Mouse (Mus musculus): Measurements from ENCODE around the gene Dpysl5. TPM values are rescaled to one million over a fixed set of nuclear protein-coding genes. Genes with fewer than 3 reads are reported as not detected.

The Dpysl5 gene
- polyA plus RNA-seq, 1 experiment: 73.0 TPM

DNA sequence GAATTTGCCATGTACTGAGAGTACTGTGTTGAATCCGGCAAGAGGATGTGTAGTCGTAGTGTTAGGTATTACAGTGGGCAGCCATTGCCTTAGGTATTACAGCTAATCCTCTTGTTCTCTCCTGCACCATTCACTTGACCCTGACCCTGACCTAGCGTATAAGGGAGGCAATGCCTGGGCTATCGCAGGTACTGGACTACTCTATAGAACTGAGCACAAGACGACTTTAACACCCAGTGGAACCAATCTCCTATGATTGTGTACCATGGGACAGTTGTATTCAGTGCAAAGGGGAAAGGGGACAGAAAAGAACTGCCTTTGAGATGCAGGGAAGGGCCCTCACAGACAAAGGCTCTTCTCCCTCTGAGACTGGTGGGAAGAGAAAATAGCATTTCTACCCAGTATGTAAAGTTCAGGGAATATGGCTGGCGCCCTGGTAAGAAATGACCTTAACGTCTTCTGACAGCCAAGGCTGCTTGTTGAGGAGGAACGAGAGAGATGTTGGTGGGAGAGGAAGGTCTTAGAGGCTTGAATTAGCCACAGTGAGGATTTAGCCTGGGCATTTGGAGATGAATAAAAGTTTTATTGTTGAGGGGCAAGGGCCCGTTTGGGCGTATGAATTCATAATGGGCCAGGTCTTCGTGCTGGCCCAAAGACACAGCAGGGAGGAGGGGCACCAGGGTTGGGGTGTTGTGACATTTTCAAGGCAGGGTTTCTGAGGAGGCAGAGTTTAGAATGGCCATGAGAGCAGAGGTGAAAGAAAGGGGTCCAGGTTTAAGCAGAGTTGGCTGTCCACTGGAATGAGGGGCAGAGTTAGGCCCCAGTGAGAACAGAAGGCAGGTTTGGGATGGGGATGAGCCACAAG is 113.0 kb downstream of the Dpysl5 start:
- Histone ChIP-seq H3K4me1 (ENCODE audit: control insufficient read depth, insufficient read depth, low read length) (peaks cover 17% of the 10 kb centered on the region), H3K27ac (ENCODE audit: control insufficient read depth, insufficient read depth, low read depth, low read length) (no peak overlapping the region), H3K27me3 (ENCODE audit: control insufficient read depth, insufficient read depth, low read length) (no peaks in the 10 kb centered on the region), H3K36me3 (ENCODE audit: control insufficient read depth, insufficient read depth, low read length) (no peaks in the 10 kb centered on the region), H3K4me3 (ENCODE audit: control insufficient read depth, low read depth, low read length) (no peak overlapping the region)
- TF ChIP-seq CTCF (IDR thresholded peaks at IDR 0.05; ENCODE audit: control insufficient read depth, insufficient read depth, insufficient replicate concordance, low read depth, low read length) (no peak), POLR2A (IDR thresholded peaks at IDR 0.05; ENCODE audit: control insufficient read depth, low read depth, low read length) (no peak)

DNA sequence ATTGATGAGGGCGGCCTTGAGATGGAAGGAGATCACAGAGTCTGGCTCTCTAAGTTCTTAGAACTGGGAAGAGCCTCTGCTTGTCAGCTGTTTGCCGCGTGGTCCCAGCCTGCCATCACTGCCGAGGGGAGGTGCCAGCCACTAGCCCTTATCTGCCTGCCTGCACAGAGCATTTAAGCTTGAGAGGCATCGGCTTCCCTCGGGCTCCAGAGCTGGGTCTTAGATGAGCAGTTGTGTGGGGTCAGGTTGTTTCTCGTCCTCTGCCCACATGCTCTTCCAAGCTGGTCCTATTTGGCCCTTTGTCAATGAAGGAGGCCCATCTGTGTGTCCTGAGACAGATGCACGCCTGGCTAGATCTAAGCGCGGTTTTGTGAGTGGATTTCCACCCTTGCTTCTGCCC is 113.8 kb downstream of the Dpysl5 start:
- H3K36me3 ChIP-seq (ENCODE audit: control insufficient read depth, insufficient read depth, low read length): no peaks in the 10 kb centered on the region
- TF ChIP-seq CTCF (IDR thresholded peaks at IDR 0.05; ENCODE audit: control insufficient read depth, insufficient read depth, insufficient replicate concordance, low read depth, low read length) (no peak), POLR2A (IDR thresholded peaks at IDR 0.05; ENCODE audit: control insufficient read depth, low read depth, low read length) (no peak)
- no peak overlapping the region for H3K27ac ChIP-seq (ENCODE audit: control insufficient read depth, insufficient read depth, low read depth, low read length)
- peaks cover 17% of the 10 kb centered on the region for H3K4me1 ChIP-seq (ENCODE audit: control insufficient read depth, insufficient read depth, low read length)
- no peaks in the 10 kb centered on the region for H3K27me3 ChIP-seq (ENCODE audit: control insufficient read depth, insufficient read depth, low read length)
- no peak overlapping the region for H3K4me3 ChIP-seq (ENCODE audit: control insufficient read depth, low read depth, low read length)

DNA sequence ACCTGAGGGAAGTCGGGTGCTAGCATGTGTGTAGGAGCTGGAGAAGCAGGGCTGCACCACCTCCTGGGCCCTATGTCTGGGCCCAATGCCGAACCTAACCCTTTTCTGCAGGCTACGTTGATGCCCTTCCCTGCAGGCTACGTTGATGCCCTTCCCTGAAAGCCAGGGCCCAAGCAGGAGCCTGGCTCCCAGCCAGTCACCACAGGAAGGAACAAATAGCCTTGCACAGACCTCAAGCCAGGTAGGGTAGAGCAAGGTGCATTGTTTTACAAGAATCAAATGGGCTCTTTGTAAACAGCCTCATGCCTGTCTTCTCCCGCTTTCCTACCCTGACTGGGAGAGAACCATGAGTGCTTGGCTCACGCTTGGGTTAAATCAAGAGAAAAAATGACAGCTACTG is 114.5 kb downstream of the Dpysl5 start:
- no peaks in the 10 kb centered on the region for H3K27me3 ChIP-seq (ENCODE audit: control insufficient read depth, insufficient read depth, low read length)
- no peaks in the 10 kb centered on the region for H3K36me3 ChIP-seq (ENCODE audit: control insufficient read depth, insufficient read depth, low read length)
- TF ChIP-seq CTCF (IDR thresholded peaks at IDR 0.05; ENCODE audit: control insufficient read depth, insufficient read depth, insufficient replicate concordance, low read depth, low read length) (no peak), POLR2A (IDR thresholded peaks at IDR 0.05; ENCODE audit: control insufficient read depth, low read depth, low read length) (no peak)
- peaks cover 17% of the 10 kb centered on the region for H3K4me1 ChIP-seq (ENCODE audit: control insufficient read depth, insufficient read depth, low read length)
- H3K27ac ChIP-seq (ENCODE audit: control insufficient read depth, insufficient read depth, low read depth, low read length): no peak overlapping the region
- H3K4me3 ChIP-seq (ENCODE audit: control insufficient read depth, low read depth, low read length): no peak overlapping the region; the same call in 1 of the 2 replicates

DNA sequence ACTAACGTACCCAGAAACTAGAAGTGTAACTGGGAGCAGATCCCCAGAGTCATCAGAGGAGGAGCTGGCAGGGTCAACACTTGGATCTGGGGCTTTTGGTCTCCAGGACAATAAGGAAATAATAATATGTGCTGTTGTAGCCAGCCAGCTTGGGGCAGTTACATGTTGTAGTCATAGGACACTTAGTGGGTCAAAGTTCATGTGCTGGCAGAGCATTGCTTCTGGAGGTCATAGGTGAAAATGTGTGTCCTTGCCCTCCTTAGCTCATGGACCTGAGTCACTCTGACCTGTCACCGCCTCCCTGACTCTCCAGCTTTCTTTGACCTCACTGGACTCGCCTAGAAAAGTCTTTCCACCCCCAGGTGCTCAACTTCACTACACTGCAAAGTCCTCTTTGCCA is 122.1 kb downstream of the Dpysl5 start:
- H3K27ac ChIP-seq (ENCODE audit: control insufficient read depth, insufficient read depth, low read depth, low read length): no peak overlapping the region
- H3K36me3 ChIP-seq (ENCODE audit: control insufficient read depth, insufficient read depth, low read length): no peaks in the 10 kb centered on the region
- TF ChIP-seq CTCF (IDR thresholded peaks at IDR 0.05; ENCODE audit: control insufficient read depth, insufficient read depth, insufficient replicate concordance, low read depth, low read length) (no peak), POLR2A (IDR thresholded peaks at IDR 0.05; ENCODE audit: control insufficient read depth, low read depth, low read length) (no peak)
- H3K27me3 ChIP-seq (ENCODE audit: control insufficient read depth, insufficient read depth, low read length): no peaks in the 10 kb centered on the region
- no peaks in the 10 kb centered on the region for H3K4me1 ChIP-seq (ENCODE audit: control insufficient read depth, insufficient read depth, low read length)
- no peak overlapping the region for H3K4me3 ChIP-seq (ENCODE audit: control insufficient read depth, low read depth, low read length)

DNA sequence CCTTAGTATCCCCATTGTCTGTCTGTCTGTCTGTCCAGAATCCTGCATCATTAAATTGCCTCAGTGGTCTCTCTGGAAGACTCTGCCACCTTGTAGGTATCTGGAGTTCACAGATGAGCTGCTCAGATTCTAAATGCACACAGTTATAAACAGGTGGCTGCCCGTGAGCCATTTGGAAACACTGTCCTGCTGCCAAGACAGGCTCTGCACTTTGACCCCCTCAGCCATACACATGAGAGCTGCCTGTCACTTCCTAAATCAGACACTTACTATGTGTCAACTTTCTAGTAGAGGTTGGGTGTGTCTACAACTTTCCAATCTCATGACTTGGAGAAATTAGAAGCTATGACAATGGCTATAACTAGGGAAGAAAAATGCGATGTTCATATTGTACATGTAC is 128.4 kb downstream of the Dpysl5 start:
- H3K27me3 ChIP-seq (ENCODE audit: control insufficient read depth, insufficient read depth, low read length): no peaks in the 10 kb centered on the region
- H3K36me3 ChIP-seq (ENCODE audit: control insufficient read depth, insufficient read depth, low read length): no peaks in the 10 kb centered on the region
- H3K4me3 ChIP-seq (ENCODE audit: control insufficient read depth, low read depth, low read length): no peak overlapping the region
- H3K27ac ChIP-seq (ENCODE audit: control insufficient read depth, insufficient read depth, low read depth, low read length): no peak overlapping the region
- TF ChIP-seq POLR2A (IDR thresholded peaks at IDR 0.05; ENCODE audit: control insufficient read depth, low read depth, low read length): no peak
- H3K4me1 ChIP-seq (ENCODE audit: control insufficient read depth, insufficient read depth, low read length): no peaks in the 10 kb centered on the region

DNA sequence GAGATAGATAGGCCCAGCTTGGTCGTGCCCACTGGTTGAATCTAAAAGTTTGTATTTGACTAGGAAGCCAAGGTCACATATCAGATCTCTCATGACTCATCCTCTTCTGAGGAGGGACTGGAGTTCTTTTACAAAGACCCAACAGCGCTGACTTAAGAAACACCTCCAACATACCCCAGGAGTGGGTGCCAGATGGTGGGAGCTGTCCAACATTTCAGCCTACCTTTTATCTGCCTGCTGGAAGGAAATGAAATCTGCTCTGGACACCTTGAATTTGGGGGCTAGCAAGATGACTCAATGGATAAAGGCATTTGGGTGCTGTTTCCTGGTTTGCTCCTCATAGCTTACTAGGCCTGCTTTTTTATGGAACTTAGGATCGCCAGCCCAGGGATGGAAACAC is 130.5 kb downstream of the Dpysl5 start:
- H3K36me3 ChIP-seq (ENCODE audit: control insufficient read depth, insufficient read depth, low read length): no peaks in the 10 kb centered on the region
- no peak overlapping the region for H3K4me3 ChIP-seq (ENCODE audit: control insufficient read depth, low read depth, low read length)
- H3K27me3 ChIP-seq (ENCODE audit: control insufficient read depth, insufficient read depth, low read length): no peaks in the 10 kb centered on the region
- H3K4me1 ChIP-seq (ENCODE audit: control insufficient read depth, insufficient read depth, low read length): no peaks in the 10 kb centered on the region
- H3K27ac ChIP-seq (ENCODE audit: control insufficient read depth, insufficient read depth, low read depth, low read length): no peak overlapping the region
- no peak for TF ChIP-seq CTCF (IDR thresholded peaks at IDR 0.05; ENCODE audit: control insufficient read depth, insufficient read depth, insufficient replicate concordance, low read depth, low read length)

Other genes starting within 250 kb of the Dpysl5 start
- 0.23 and 0.60 TPM in 2 replicates for gene Otof, start 249.6 kb upstream of the Dpysl5 start, polyA plus RNA-seq (2012; rRNA removed)
- 458 and 474 TPM in 2 replicates for gene 1700001C02Rik, start 245.5 kb upstream of the Dpysl5 start, polyA plus RNA-seq (2012; rRNA removed)
- 95.4 and 97.7 TPM in 2 replicates for gene Cib4, start 165.7 kb upstream of the Dpysl5 start, polyA plus RNA-seq (2012; rRNA removed)
- gene Kcnk3, start 123.4 kb upstream of the Dpysl5 start, polyA plus RNA-seq (2012; rRNA removed): 0.77 and 0.95 TPM in 2 replicates
- gene Slc35f6, start 63.6 kb upstream of the Dpysl5 start, polyA plus RNA-seq (2012; rRNA removed): 29.4 TPM in 2 replicates
- gene Cenpa, start 44.8 kb upstream of the Dpysl5 start, polyA plus RNA-seq (2012; rRNA removed): 5.8 and 6.3 TPM in 2 replicates
- 341 and 342 TPM in 2 replicates for gene Mapre3, start 103.1 kb downstream of the Dpysl5 start, polyA plus RNA-seq (2012; rRNA removed)
- gene Tmem214, start 156.4 kb downstream of the Dpysl5 start, polyA plus RNA-seq (2012; rRNA removed): 126 and 131 TPM in 2 replicates
- gene Agbl5, start 177.1 kb downstream of the Dpysl5 start, polyA plus RNA-seq (2012; rRNA removed): 489 and 539 TPM in 2 replicates
- gene Ost4, start 196.2 kb downstream of the Dpysl5 start, polyA plus RNA-seq (2012; rRNA removed): 184 and 197 TPM in 2 replicates
- 5.7 and 6.5 TPM in 2 replicates for gene Emilin1, start 201.8 kb downstream of the Dpysl5 start, polyA plus RNA-seq (2012; rRNA removed)
- 6.0 and 10.3 TPM in 2 replicates for gene Khk, start 209.9 kb downstream of the Dpysl5 start, polyA plus RNA-seq (2012; rRNA removed)
- gene Cgref1, start 234.0 kb downstream of the Dpysl5 start, polyA plus RNA-seq (2012; rRNA removed): 0.69 and 0.77 TPM in 2 replicates
- gene Preb, start 248.8 kb downstream of the Dpysl5 start, polyA plus RNA-seq (2012; rRNA removed): 79.5 and 83.1 TPM in 2 replicates